Mouse (Mus musculus) forebrain, embryonic 12.5 days (tissue): ENCODE measurements around the gene Chd9. TPM values are rescaled to one million over a fixed set of nuclear protein-coding genes. Genes with fewer than 3 reads are reported as not detected.
A peak's percentile ranks its signal among the peaks of the same experiment; 100 is the strongest.

Experiments used
- ATAC-seq: fragments of 200-750 bp; cut with Nextera tagmentation; 2 replicates; pipeline ENCODE4 v1.8.0; 2017; ENCODE audit warnings: moderate TSS enrichment; ENCODE audit not compliant: low FRiP score
- H3K27ac ChIP-seq: fragments of 300-500 bp; sonication (generic); 2 replicates; pipeline ENCODE4 v1.5.1; 2016; ENCODE audit warnings: mild to moderate bottlenecking
- H3K27me3 ChIP-seq: fragments of 300-500 bp; sonication (generic); 2 replicates; pipeline ENCODE4 v1.6.1; 2016; ENCODE audit warnings: mild to moderate bottlenecking
- H3K36me3 ChIP-seq: fragments of 300-500 bp; sonication (generic); replicated peaks from 2 replicates; pipeline ENCODE4 v1.6.1; 2016; ENCODE audit warnings: mild to moderate bottlenecking
- H3K4me1 ChIP-seq: fragments of 300-500 bp; sonication (generic); 2 replicates; pipeline ENCODE4 v1.6.1; 2016
- H3K4me2 ChIP-seq: fragments of 300-500 bp; sonication (generic); 2 replicates; pipeline ENCODE4 v1.6.1; 2016; ENCODE audit warnings: mild to moderate bottlenecking, moderate library complexity
- H3K4me3 ChIP-seq: fragments of 300-500 bp; sonication (generic); replicated peaks from 2 replicates; pipeline ENCODE4 v1.5.1; 2016; ENCODE audit warnings: mild to moderate bottlenecking
- H3K9ac ChIP-seq: fragments of 300-500 bp; sonication (generic); 2 replicates; pipeline ENCODE4 v1.6.1; 2016; ENCODE audit warnings: mild to moderate bottlenecking
- H3K9me3 ChIP-seq: fragments of 300-500 bp; sonication (generic); 2 replicates; pipeline ENCODE4 v1.6.1; 2016
- WGBS: fragments of 180-500 bp; shearing (Covaris S2); methylation state at CpG from one replicate; pipeline ENCODE4 v1.1.7; 2016; 5-methylcytosine and 5-hydroxymethylcytosine counted together
- polyA plus RNA-seq: library from polyadenylated mRNA; unstranded; fragments of >200 nt; fragmentation: Nextera tagmentation; extraction: Ambion mirVana; gene quantifications from 2 replicates; pipeline ENCODE4 v1.2.1, GENCODE M21; 2016

The Chd9 gene
- polyA plus RNA-seq, 1 experiment from 2014 or later = 73.3 TPM

GRCm38 (mm10) chr8:90844179-90844967 lies 16.2 kb downstream of the Chd9 start:
- peaks cover 3% of the 10 kb centered on the region for H3K4me1 ChIP-seq
- ATAC-seq = no peak

GRCm38 (mm10) chr8:90847980-90848379 lies 19.8 kb downstream of the Chd9 start:
- WGBS = 89% methylated on average over 7 of the region's 7 CpGs
- ATAC-seq = no peak

More at GRCm38 (mm10) chr8:90844179-90844967, 16.2 kb downstream of the Chd9 start:
- Histone ChIP-seq H3K4me2 (no peak overlapping the region), H3K27me3 (no peaks in the 10 kb centered on the region), H3K4me3 (no peak overlapping the region), H3K36me3 (no peaks in the 10 kb centered on the region), H3K9me3 (no peaks in the 10 kb centered on the region), H3K27ac (no peak overlapping the region), H3K9ac (no peak overlapping the region)
- 86% methylated on average over 9 of the region's 9 CpGs for WGBS

GRCm38 (mm10) chr8:90849462-90850050 lies 21.4 kb downstream of the Chd9 start:
- ATAC-seq = 0 out of 2 replicates have a peak, but pooled peaks have one; percentile 60
- peaks cover 25% of the 10 kb centered on the region for H3K4me1 ChIP-seq
- H3K4me3 ChIP-seq = no peak overlapping the region
- no peak overlapping the region for H3K4me2 ChIP-seq
- H3K9ac ChIP-seq = no peak overlapping the region
- H3K9me3 ChIP-seq = no peaks in the 10 kb centered on the region
- H3K27me3 ChIP-seq = no peaks in the 10 kb centered on the region
- 48% methylated on average over 11 of the region's 11 CpGs for WGBS
- no peaks in the 10 kb centered on the region for H3K36me3 ChIP-seq
- 0 out of 2 replicates have a peak overlapping the region, but pooled peaks have one; percentile 21 for H3K27ac ChIP-seq

More at GRCm38 (mm10) chr8:90847980-90848379, 19.8 kb downstream of the Chd9 start:
- Histone ChIP-seq H3K4me3 (no peak overlapping the region), H3K27me3 (no peaks in the 10 kb centered on the region), H3K9me3 (no peaks in the 10 kb centered on the region), H3K4me2 (no peak overlapping the region), H3K4me1 (peaks cover 17% of the 10 kb centered on the region), H3K27ac (no peak overlapping the region), H3K9ac (no peak overlapping the region), H3K36me3 (no peaks in the 10 kb centered on the region)

GRCm38 (mm10) chr8:90851544-90851943 lies 23.4 kb downstream of the Chd9 start:
- Histone ChIP-seq H3K36me3 (no peaks in the 10 kb centered on the region), H3K4me3 (no peak overlapping the region), H3K9ac (no peak overlapping the region), H3K4me1 (peaks cover 32% of the 10 kb centered on the region), H3K9me3 (no peaks in the 10 kb centered on the region), H3K27ac (no peak overlapping the region), H3K4me2 (no peak overlapping the region), H3K27me3 (no peaks in the 10 kb centered on the region)
- WGBS = 37% methylated on average over 8 of the region's 8 CpGs
- ATAC-seq = no peak

GRCm38 (mm10) chr8:90853971-90854670 lies 26.0 kb downstream of the Chd9 start:
- no peak overlapping the region for H3K4me3 ChIP-seq
- WGBS = 56% methylated on average over 9 of the region's 9 CpGs
- H3K4me1 ChIP-seq = peaks cover 35% of the 10 kb centered on the region
- H3K27ac ChIP-seq = peak overlapping the region; percentile 71; the same call in 1 of the 2 replicates
- H3K27me3 ChIP-seq = no peaks in the 10 kb centered on the region
- H3K4me2 ChIP-seq = peak overlapping the region; percentile 27
- no peaks in the 10 kb centered on the region for H3K36me3 ChIP-seq
- H3K9ac ChIP-seq = 0 out of 2 replicates have a peak overlapping the region, but pooled peaks have one; percentile 21
- no peak for ATAC-seq
- no peaks in the 10 kb centered on the region for H3K9me3 ChIP-seq

GRCm38 (mm10) chr8:90854671-90855161 lies 26.6 kb downstream of the Chd9 start:
- H3K4me1 ChIP-seq = peaks cover 35% of the 10 kb centered on the region
- H3K4me3 ChIP-seq = no peak overlapping the region

GRCm38 (mm10) chr8:90856171-90856570 lies 28.0 kb downstream of the Chd9 start:
- peaks cover 28% of the 10 kb centered on the region for H3K4me1 ChIP-seq
- H3K4me2 ChIP-seq = no peak overlapping the region
- no peaks in the 10 kb centered on the region for H3K27me3 ChIP-seq
- no peaks in the 10 kb centered on the region for H3K9me3 ChIP-seq
- no peak overlapping the region for H3K4me3 ChIP-seq
- H3K36me3 ChIP-seq = no peaks in the 10 kb centered on the region
- no peak for ATAC-seq
- WGBS = 88% methylated on average over 3 of the region's 3 CpGs
- no peak overlapping the region for H3K9ac ChIP-seq
- no peak overlapping the region for H3K27ac ChIP-seq

More at GRCm38 (mm10) chr8:90854671-90855161, 26.6 kb downstream of the Chd9 start:
- H3K9ac ChIP-seq = 0 out of 2 replicates have a peak overlapping the region, but pooled peaks have one; percentile 21
- peak overlapping the region; percentile 27 for H3K4me2 ChIP-seq
- WGBS = 25% methylated on average over 10 of the region's 10 CpGs
- H3K36me3 ChIP-seq = no peaks in the 10 kb centered on the region
- H3K9me3 ChIP-seq = no peaks in the 10 kb centered on the region
- H3K27ac ChIP-seq = peak overlapping the region; percentile 71
- peak; percentile 44; the same call in 1 of the 2 replicates for ATAC-seq
- H3K27me3 ChIP-seq = no peaks in the 10 kb centered on the region

- Histone ChIP-seq H3K4me1 (peaks cover 36% of the 10 kb centered on the region), H3K27me3 (no peaks in the 10 kb centered on the region), H3K4me3 (no peak overlapping the region), H3K27ac (no peak overlapping the region), H3K9ac (no peak overlapping the region), H3K4me2 (no peak overlapping the region), H3K9me3 (no peaks in the 10 kb centered on the region), H3K36me3 (no peaks in the 10 kb centered on the region)
- ATAC-seq = no peak
- WGBS = 28% methylated on average over 1 of the region's 1 CpGs
Measured at GRCm38 (mm10) chr8:90856952-90857351, 28.8 kb downstream of the Chd9 start.

- Histone ChIP-seq H3K36me3 (no peaks in the 10 kb centered on the region), H3K4me1 (peaks cover 44% of the 10 kb centered on the region)
Measured at GRCm38 (mm10) chr8:90858071-90858470, 29.9 kb downstream of the Chd9 start.

GRCm38 (mm10) chr8:90861266-90861944 lies 33.3 kb downstream of the Chd9 start:
- H3K4me3 ChIP-seq = no peak overlapping the region
- peak; percentile 40; the same call in 1 of the 2 replicates for ATAC-seq
- H3K27me3 ChIP-seq = no peaks in the 10 kb centered on the region
- peak overlapping the region; percentile 41 for H3K4me2 ChIP-seq
- H3K36me3 ChIP-seq = no peaks in the 10 kb centered on the region
- no peaks in the 10 kb centered on the region for H3K9me3 ChIP-seq
- peak overlapping the region; percentile 90 for H3K27ac ChIP-seq
- H3K9ac ChIP-seq = 0 out of 2 replicates have a peak overlapping the region, but pooled peaks have one; percentile 7
- 4% methylated on average over 9 of the region's 9 CpGs for WGBS
- H3K4me1 ChIP-seq = peaks cover 29% of the 10 kb centered on the region

More at GRCm38 (mm10) chr8:90858071-90858470, 29.9 kb downstream of the Chd9 start:
- 93% methylated on average over 2 of the region's 2 CpGs for whole genome bisulfite sequencing
- no peak overlapping the region for H3K4me3 ChIP-seq
- ATAC-seq = no peak
- H3K9ac ChIP-seq = no peak overlapping the region
- H3K9me3 ChIP-seq = no peaks in the 10 kb centered on the region
- no peak overlapping the region for H3K27ac ChIP-seq
- H3K27me3 ChIP-seq = no peaks in the 10 kb centered on the region
- H3K4me2 ChIP-seq = no peak overlapping the region

- H3K27me3 ChIP-seq = no peaks in the 10 kb centered on the region
- peak; percentile 90 for ATAC-seq
- 0% methylated on average over 9 of the region's 9 CpGs for WGBS
- H3K36me3 ChIP-seq = no peaks in the 10 kb centered on the region
- no peak overlapping the region for H3K4me3 ChIP-seq
- peak overlapping the region; percentile 41 for H3K4me2 ChIP-seq
- no peaks in the 10 kb centered on the region for H3K9me3 ChIP-seq
- no peak overlapping the region for H3K9ac ChIP-seq
- H3K4me1 ChIP-seq = peaks cover 29% of the 10 kb centered on the region
- peak overlapping the region; percentile 90 for H3K27ac ChIP-seq
Measured at GRCm38 (mm10) chr8:90862038-90862437, 33.9 kb downstream of the Chd9 start.
